Mouse (Mus musculus): ENCODE measurements at regions not wholly inside any gene's neighbourhood (a gene's known extent, or its start where the extent isn't known, plus 50 kb on each side); places are given as distances from the start of the nearest gene placed in this dataset.
"Not testable (repeated sequence)": the region's sequence is repeated elsewhere in the genome, so short reads cannot be mapped to it uniquely, and the experiment has no call there.

GRCm38 (mm10) chr10:117500457-117501108 lies 120.8 kb upstream of the Cpsf6 start:
- DNase-seq (ENCODE audit: low spot score in 2 of 2) = no peak

- no peak for DNase-seq (ENCODE audit: low spot score in 2 of 2)
Observed at GRCm38 (mm10) chr10:117499864-117500453, 120.1 kb upstream of the Cpsf6 start.

- no peak for DNase-seq (ENCODE audit: low spot score in 2 of 2)
Observed at GRCm38 (mm10) chr10:117499177-117499863, 119.5 kb upstream of the Cpsf6 start.

GRCm38 (mm10) chr10:117498497-117498896 lies 118.7 kb upstream of the Cpsf6 start:
- DNase-seq (ENCODE audit: low spot score in 2 of 2) = no peak

GRCm38 (mm10) chr10:117497565-117498256 lies 117.9 kb upstream of the Cpsf6 start:
- no peak for DNase-seq (ENCODE audit: low spot score in 2 of 2)

- DNase-seq (ENCODE audit: low spot score in 2 of 2) = not testable (repeated sequence)
Observed at GRCm38 (mm10) chr10:117497082-117497481, 117.3 kb upstream of the Cpsf6 start.

- no peak for DNase-seq (ENCODE audit: low spot score in 2 of 2)
Observed at GRCm38 (mm10) chr10:117496064-117497011, 116.5 kb upstream of the Cpsf6 start.

- no peak for DNase-seq (ENCODE audit: low spot score in 2 of 2)
Observed at GRCm38 (mm10) chr10:117494171-117494701, 114.4 kb upstream of the Cpsf6 start.

- DNase-seq (ENCODE audit: low spot score in 2 of 2) = no peak
Observed at GRCm38 (mm10) chr10:117493824-117494121, 114.0 kb upstream of the Cpsf6 start.

- DNase-seq (ENCODE audit: low spot score in 2 of 2) = no peak
Observed at GRCm38 (mm10) chr10:117493091-117493823, 113.4 kb upstream of the Cpsf6 start.

- DNase-seq (ENCODE audit: low spot score in 2 of 2) = no peak
Observed at GRCm38 (mm10) chr10:117492391-117492990, 112.7 kb upstream of the Cpsf6 start.

GRCm38 (mm10) chr10:117491711-117492110 lies 111.9 kb upstream of the Cpsf6 start:
- no peak for DNase-seq (ENCODE audit: low spot score in 2 of 2)

- DNase-seq (ENCODE audit: low spot score in 2 of 2) = no peak
Observed at GRCm38 (mm10) chr10:117490851-117491595, 111.2 kb upstream of the Cpsf6 start.

GRCm38 (mm10) chr10:117483091-117483600 lies 103.3 kb upstream of the Cpsf6 start:
- DNase-seq (ENCODE audit: low spot score in 2 of 2) = no peak

- no peak for DNase-seq (ENCODE audit: low spot score in 2 of 2)
Observed at GRCm38 (mm10) chr10:117482361-117482760, 102.5 kb upstream of the Cpsf6 start.

- DNase-seq (ENCODE audit: low spot score in 2 of 2) = no peak
Observed at GRCm38 (mm10) chr10:117481341-117481990, 101.7 kb upstream of the Cpsf6 start.

GRCm38 (mm10) chr10:117480456-117480850 lies 100.6 kb upstream of the Cpsf6 start:
- no peak for DNase-seq (ENCODE audit: low spot score in 2 of 2)

- DNase-seq (ENCODE audit: low spot score in 2 of 2) = no peak
Observed at GRCm38 (mm10) chr10:117479721-117480455, 100.1 kb upstream of the Cpsf6 start.

Measured in gastrocnemius, adult 8-10 months (tissue).